Mouse (Mus musculus) v-Abl transformed pro-B cells (cell line): ENCODE data around the gene Mfsd4b3.
"Not testable (repeated sequence)": the region's sequence is repeated elsewhere in the genome, so short reads cannot be mapped to it uniquely, and the experiment has no call there.

ENCODE experiments used
- in situ Hi-C, 2 experiments: fragments of 400-800 bp; cut with MboI; formaldehyde crosslinking; loops; one replicate each; pipeline ENCODE4 v1.15.1; 2025; ENCODE audit not compliant: unreplicated experiment in 2 of 2

Mfsd4b3 gene

DNA sequence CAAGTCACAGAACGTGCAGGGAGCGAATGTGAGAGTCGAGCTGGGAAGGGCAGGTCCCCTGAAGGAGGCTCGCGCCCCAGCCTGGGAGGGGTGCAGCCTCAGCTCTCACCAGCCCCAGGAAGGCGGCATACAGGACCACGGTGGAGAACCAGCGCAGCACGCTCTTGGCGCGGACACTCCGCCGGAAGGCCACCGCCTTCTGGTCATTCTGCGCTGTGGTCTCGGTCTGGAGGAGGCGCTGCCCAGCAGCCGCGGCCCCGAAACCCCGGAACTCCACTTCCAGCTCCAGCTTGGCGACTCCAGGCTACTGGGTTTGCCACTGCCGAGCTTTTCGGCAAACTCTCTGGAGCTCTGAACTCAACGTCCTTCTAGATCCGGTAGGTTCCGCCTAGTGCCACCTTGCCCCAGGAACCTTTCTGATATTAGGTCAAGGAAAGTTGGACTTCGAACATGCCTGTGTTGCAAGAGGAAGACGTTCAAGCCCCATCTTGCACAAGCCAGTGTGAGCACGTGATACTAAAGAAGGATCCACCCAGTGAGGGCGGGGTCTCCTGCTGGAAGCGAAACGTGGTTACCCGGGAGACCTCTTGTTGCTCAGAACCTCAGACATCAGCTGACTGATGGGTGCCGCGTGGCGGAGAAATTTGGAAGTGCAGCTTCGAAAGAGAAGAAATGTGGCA lies at the start of gene Mfsd4b3:
TSS of gene Mfsd4b3 (minus strand) at position 393 of the 680 bp plus-strand sequence.
- in situ Hi-C loops: loop anchor here in 1 of 2 experiments (10.0 kb wide), 1 partner anchor 255 kb away; no protein-coding TSS in a partner anchor

- in situ Hi-C loops: no loop called here
These were observed 49.6 kb upstream of the Mfsd4b3 start for GRCm38 (mm10) chr10:40009591-40009990.

- in situ Hi-C loops: not testable (repeated sequence)
These were observed 48.9 kb upstream of the Mfsd4b3 start for GRCm38 (mm10) chr10:40008847-40009246.

DNA sequence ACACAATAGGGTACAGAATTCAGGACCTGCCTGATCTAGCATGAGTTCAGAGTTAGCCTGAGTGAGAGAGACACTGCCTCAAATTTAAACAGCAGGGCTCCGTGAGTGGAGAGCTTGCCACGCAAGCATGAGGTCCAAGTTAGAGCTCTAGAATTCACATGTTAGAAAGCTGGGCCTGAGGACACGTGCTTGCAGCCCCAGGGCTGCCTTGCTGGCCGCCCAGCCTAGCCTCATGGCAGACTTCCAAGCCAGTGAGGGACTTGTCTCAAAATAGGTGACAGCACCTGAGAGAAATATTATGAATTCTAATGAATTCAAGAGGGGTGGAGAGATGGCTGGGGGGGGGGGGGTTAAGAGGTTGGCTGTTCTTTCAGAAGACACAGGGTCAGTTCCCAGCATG lies 48.0 kb upstream of the Mfsd4b3 start:
- in situ Hi-C loops: no loop called here

DNA sequence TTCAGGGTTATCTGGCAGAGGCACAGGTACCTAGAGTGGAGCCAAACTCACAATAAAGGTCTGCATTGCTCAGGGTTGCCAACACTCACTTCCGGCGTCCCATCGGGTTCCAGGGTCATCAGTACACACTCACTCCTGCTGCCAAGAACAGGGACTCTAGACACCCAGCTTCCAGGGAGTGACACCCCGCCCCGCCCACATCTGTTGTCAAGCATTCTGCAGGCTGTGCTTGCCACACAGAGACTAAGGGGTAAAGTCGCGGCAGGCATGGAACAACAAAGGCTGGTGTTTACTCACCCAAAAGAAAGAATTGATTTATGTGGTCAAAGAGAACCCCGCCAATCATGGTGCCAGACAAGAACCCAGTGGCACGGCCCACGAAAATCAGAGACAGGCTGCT lies 47.0 kb upstream of the Mfsd4b3 start:
- in situ Hi-C loops: no loop called here

DNA sequence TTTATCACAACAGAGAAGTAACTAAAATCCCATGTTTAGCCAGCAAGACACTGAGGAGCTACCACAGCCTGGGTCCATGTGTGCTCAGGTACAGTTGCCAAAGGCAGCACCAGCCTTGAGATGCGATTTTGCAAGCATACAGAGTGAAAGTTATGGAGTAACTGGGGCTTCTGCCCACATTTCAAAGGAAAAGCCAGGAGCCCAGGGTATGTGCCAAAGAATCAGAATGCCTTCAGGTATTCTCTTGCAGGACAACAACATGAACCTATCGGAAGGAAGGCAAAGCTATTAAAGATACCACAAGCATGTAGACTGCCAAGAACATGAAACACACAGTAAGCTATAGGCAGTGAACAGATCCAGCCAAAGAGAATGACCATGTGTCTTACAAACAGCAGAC lies 40.8 kb upstream of the Mfsd4b3 start:
- in situ Hi-C loops: no loop called here

- in situ Hi-C loops: no loop called here
These were observed 31.2 kb upstream of the Mfsd4b3 start for GRCm38 (mm10) chr10:39991155-39991554.

- in situ Hi-C loops: no loop called here
These were observed 26.5 kb upstream of the Mfsd4b3 start, which contains the start of gene Mfsd4b5 for GRCm38 (mm10) chr10:39986466-39986865. TSS of gene Mfsd4b5 (minus strand) at chr10:39986646.

DNA sequence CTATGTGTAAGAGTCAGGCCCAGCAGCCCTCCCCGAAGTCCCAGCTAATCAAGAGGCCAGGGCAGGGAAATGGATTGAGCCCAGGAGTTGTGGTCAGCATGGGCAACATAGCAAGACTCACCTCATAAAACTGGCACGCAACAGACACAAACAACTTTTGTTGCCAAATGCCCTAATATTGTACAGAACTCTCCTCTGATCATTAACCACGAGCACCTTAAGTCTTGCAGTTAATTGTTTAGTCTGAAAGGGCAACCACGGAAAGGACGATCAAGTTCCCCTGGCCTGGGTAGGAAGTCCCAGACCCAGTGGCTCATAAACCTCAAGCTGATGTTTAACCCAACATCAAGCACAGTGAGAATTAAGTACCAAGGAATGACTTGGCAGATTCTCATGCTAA lies 22.7 kb upstream of the Mfsd4b3 start:
- in situ Hi-C loops: no loop called here

DNA sequence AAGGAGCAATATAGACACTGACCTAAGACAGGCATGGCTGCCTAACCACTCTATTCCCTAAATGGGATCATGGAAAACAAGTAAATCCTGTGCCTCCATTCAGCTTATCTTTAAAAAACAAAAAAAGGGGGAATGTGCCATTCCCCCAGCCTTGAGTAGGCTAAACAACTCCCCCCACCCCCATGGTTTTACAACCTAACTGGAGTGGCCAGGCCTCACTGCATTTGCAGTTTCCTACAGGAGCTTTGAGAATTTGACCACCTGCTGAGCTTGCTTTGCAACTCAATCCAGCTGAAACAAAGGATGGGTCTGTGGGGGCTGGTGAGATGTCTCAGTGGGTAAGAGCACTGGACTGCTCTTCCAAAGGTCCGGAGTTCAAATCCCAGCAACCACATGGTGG lies 18.3 kb upstream of the Mfsd4b3 start:
- in situ Hi-C loops: no loop called here

DNA sequence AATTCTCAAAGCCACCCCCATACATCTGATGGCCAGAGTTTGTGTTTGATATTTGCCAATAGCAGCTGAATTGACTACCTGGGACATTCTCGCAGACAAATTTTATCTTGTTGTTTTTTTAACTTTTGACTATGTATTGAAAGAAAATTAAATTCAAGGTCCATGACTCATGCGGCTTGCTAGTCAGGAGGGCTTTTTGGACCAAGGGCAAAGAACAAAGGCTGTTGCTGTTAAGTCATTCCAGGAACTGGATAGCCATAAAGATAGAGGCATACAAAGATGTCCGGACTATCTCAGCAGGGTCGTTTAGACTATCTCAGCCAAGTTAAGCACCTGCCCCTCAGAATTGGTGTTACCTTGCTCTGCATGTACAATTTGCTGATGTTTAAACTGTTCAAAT lies 17.4 kb upstream of the Mfsd4b3 start:
- in situ Hi-C loops: no loop called here

DNA sequence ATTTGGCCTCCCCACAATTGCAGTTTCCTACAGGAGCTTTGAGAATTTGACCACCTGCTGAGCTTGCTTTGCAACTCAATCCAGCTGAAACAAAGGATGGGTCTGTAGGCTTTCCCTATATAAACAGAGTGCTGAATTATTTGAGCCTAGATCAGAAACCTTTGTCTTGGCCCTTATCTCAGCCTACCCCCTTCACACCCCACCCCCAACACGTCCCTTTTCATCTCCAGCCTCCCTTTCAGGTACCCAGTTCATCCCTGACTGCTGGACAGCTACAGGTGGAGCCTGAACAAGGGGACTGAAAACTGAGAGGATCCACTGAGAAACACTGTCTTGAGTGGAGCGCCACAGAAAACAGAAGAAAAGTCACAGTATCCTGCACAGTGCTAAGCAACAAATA lies 15.8 kb upstream of the Mfsd4b3 start:
- in situ Hi-C loops: no loop called here

GRCm38 (mm10) chr10:39974982-39975381 lies 15.0 kb upstream of the Mfsd4b3 start:
- in situ Hi-C loops: no loop called here

DNA sequence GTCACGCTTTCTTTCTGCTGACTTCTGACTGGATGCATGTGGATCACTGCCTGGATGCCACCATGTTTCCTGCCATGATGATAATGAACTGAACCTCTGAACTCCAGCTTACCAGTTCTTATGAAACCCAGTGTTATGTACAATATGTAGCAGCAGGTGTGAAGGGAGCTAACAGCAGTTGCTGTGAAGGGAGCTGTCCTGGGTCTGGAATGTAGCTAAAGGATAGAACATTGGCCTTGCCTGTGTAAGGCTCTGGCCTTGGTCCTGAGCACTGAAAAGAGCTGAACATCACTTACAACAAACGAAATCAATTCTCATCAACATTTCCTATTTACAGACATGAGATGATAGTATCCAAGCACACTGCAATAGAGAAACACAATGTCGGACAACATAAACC lies 7.6 kb upstream of the Mfsd4b3 start:
- in situ Hi-C loops: no loop called here

GRCm38 (mm10) chr10:39961906-39962305 lies 2.0 kb upstream of the Mfsd4b3 start:
- in situ Hi-C loops: no loop called here

- in situ Hi-C loops: no loop called here
These were observed 479 bp upstream of the Mfsd4b3 start for GRCm38 (mm10) chr10:39960441-39960822.

DNA sequence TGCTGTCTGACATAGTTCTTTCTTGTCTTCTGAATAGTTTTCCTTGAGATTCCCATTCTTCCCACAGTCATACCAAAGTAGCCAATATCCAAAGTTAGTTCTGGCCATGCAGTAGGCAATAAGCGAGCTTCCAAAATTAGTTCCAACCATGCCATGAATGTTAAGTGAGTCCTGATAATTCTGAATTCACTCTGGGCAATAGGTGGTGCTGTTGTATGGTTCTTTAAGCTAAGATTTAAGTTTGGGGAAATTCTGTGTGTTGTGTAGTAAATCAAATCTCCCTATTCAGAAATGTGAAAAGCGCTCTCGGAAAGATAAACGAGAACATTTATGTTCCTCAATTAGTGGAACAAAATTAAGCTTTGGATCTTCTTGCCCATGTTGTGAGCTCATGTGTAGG lies 1.7 kb downstream of the Mfsd4b3 start:
- in situ Hi-C loops: loop anchor here in 1 of 2 experiments (10.0 kb wide), 1 partner anchor 257 kb away; no protein-coding TSS in a partner anchor

DNA sequence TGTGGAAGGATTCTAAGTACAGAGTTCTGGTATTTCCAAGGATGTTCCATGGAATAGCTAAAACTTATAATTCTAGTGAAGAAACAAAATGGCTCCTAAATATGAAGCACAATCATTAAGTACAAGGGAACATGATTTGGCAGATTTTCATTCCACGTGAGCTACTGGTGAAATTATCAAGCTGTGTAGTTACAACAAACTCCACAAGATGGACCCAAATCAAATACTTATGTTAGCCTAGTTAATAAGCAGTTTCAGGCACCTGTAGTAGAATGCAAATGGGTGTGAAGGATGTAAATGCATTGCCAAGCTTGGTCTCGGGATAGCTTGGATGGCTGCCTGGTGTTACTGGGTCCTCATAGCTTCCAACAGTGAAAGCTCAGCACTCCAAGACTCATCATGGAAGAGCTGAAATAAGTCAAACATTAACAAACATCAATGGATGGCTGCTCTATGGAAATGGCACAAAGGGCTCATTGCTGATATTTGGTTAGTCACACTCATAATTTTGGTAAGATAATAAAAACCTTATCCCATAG lies 3.5 kb downstream of the Mfsd4b3 start:
- in situ Hi-C loops: loop anchor here in 1 of 2 experiments (10.0 kb wide), 1 partner anchor 258 kb away; no protein-coding TSS in a partner anchor

- in situ Hi-C loops: loop anchor here in 1 of 2 experiments (10.0 kb wide), 1 partner anchor 260 kb away; no protein-coding TSS in a partner anchor
These were observed 4.8 kb downstream of the Mfsd4b3 start for GRCm38 (mm10) chr10:39955163-39955562.

DNA sequence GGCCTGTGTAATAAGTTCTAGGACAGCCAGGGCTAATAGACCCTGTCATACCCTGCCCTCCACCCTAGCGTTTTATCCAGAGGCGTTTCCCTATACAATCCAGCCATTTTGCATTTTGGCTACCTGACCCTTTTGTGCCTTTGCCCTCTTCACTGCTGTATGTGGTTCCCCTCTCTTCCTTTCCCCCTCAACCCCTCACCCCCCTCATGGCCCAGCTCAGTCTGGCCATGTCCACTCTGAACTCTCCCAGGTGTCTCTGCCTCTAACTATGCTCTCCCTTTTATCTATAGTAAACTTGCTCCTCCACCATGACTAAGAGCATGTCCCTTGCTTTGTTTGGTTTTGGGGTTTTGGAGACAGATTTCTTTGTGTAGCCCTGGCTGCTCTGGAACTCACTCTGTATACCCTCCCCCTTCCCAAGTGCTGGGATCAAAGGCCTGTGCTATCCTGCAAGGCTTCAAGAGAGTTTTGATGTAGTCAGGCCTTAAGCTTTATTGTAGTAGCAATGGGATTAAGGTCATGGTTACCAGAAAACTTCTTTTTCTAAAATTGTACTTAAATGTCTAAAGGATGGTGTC lies 10.5 kb downstream of the Mfsd4b3 start:
- in situ Hi-C loops: no loop called here

- in situ Hi-C loops: not testable (repeated sequence)
These were observed 12.8 kb downstream of the Mfsd4b3 start for GRCm38 (mm10) chr10:39947195-39947594.

DNA sequence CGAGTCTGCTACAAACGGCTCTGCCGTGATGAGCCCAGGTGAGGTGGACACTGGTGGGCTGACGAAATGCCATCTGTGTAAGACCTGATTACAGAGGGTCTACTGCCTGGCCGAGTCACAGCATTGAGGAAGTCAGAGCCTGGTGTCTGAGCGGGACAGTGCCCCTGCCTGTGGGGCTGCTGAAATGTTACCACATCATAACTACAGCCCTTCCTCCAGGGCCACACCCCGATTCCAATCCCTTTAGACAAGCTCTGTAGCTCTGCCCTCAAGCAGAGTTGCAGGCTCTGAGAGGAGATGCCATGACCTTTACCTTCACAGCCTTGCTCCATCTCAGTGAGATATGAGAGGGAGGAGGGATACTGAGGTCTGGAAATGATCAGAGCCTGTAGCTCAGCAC lies 23.4 kb downstream of the Mfsd4b3 start:
- in situ Hi-C loops: no loop called here
